Comparison of ENCODE assay signal across 9 mouse cellular contexts in the genomic region with DNA sequence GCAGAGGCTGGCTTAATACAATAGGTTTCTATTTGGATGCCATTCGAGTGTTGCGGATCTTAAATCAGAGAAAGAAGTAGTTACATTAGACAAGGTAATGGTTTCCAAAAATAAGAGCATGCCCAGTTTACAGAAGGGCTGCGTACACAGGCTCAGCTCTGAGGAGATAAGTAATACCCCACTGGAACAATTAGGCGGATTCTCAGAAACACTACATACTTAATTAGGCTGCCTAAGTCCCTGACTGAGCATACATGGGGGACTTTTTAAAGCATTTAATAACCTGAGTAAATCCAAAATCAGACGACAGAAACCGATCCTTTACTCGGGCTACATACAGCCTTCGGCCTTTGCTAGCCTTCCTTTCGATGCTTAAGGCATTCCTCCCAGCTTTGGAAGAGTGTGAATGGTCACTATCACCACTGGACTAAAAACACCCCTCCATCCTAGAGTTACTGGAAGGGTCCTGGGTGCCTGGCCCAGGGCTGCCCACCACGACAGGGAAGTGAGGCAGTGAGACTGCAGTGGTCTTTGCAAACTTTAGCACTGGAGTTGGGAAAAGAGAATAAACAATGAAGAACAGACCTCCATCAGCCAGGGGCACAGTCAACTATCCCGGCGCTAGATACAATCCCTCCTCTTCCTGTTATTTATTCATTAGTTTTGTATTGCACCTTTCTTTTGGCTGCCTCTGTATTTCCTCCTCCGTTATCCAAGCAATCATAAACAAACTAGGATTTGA. TPM values are rescaled to one million over a fixed set of nuclear protein-coding genes. Genes with fewer than 3 reads are reported as not detected.
DNase-seq lines count a peak whose midpoint lies in the region; ATAC-seq and TF ChIP-seq lines count a peak whose summit lies in the region.
"Had no signal": no experiment of that assay in that cellular context is flagged by ENCODE, and none has a peak within 500 bp of the region (broad histone marks: within the 10 kb centered on the region; RNA-seq: fewer than 3 reads in every experiment).

No protein-coding gene starts in this region.

- DNase-seq in liver, embryonic 11.5 days (ENCODE audit: low spot score): no peak
- no peak for DNase-seq in liver, postnatal 0 days
- DNase-seq in gastrocnemius, adult 2 months: no peak
- no peak for DNase-seq in gastrocnemius, postnatal 4 days (ENCODE audit: low spot score in 2 of 2)

- TF ChIP-seq CTCF in liver, postnatal 0 days (IDR thresholded peaks at IDR 0.05; ENCODE audit: low read depth): no peak
- no peak for TF ChIP-seq CTCF in gastrocnemius, adult 2 months (IDR thresholded peaks at IDR 0.05)

- no peak for ATAC-seq in liver, embryonic 11.5 days (replicated peaks; ENCODE audit: low FRiP score)
- ATAC-seq in liver, postnatal 0 days: no peak
- ATAC-seq in forebrain, embryonic 16.5 days: no peak
- ATAC-seq in limb, embryonic 13.5 days (ENCODE audit: low FRiP score, low read depth): no peak
- no peak for ATAC-seq in stomach, embryonic 14.5 days (ENCODE audit: insufficient number of reproducible peaks, insufficient read depth, low FRiP score, low read depth)

- intact Hi-C loops in gastrocnemius, adult 2 months (cut with DNase I): no loop called here

- no peaks in the 10 kb centered on the region for H3K36me3 ChIP-seq in liver, embryonic 11.5 days (ENCODE audit: control insufficient read depth, insufficient read depth, low read length)
- H3K36me3 ChIP-seq in liver, postnatal 0 days (replicated peaks; ENCODE audit: insufficient read depth, low read length): no peaks in the 10 kb centered on the region
- no peaks in the 10 kb centered on the region for H3K36me3 ChIP-seq in forebrain, embryonic 16.5 days (ENCODE audit: control insufficient read depth, insufficient read depth)
- no peaks in the 10 kb centered on the region for H3K36me3 ChIP-seq in limb, embryonic 13.5 days
- H3K36me3 ChIP-seq in stomach, embryonic 14.5 days (ENCODE audit: control insufficient read depth, insufficient read depth, low read length): no peaks in the 10 kb centered on the region

- no peak for TF ChIP-seq EP300 in liver, postnatal 0 days (IDR thresholded peaks at IDR 0.05; ENCODE audit: low read depth)

- H3K4me1 ChIP-seq in liver, embryonic 11.5 days (replicated peaks; ENCODE audit: control insufficient read depth, insufficient read depth, low read length): peaks cover 2% of the 10 kb centered on the region; the same call in 1 of the 2 replicates
- H3K4me1 ChIP-seq in liver, postnatal 0 days (ENCODE audit: insufficient read depth): 0 out of 2 replicates have a peak, but pooled peaks cover 3% of the 10 kb centered on the region
- peaks cover 32% of the 10 kb centered on the region for H3K4me1 ChIP-seq in forebrain, embryonic 16.5 days (replicated peaks; ENCODE audit: control insufficient read depth, insufficient read depth, low read length)
- H3K4me1 ChIP-seq in limb, embryonic 13.5 days: peaks cover 21% of the 10 kb centered on the region
- H3K4me1 ChIP-seq in stomach, embryonic 14.5 days (ENCODE audit: control insufficient read depth, insufficient read depth, low read length): peaks cover 8% of the 10 kb centered on the region; the same call in 1 of the 2 replicates

- peak overlapping the region; percentile 75 for H3K4me2 ChIP-seq in liver, embryonic 11.5 days
- H3K4me2 ChIP-seq in liver, postnatal 0 days (ENCODE audit: low read depth, low read length): no peak overlapping the region
- H3K4me2 ChIP-seq in forebrain, embryonic 16.5 days (ENCODE audit: low read length): peak overlapping the region; percentile 62
- peak overlapping the region; percentile 86 for H3K4me2 ChIP-seq in limb, embryonic 13.5 days (replicated peaks)
- H3K4me2 ChIP-seq in stomach, embryonic 14.5 days (replicated peaks; ENCODE audit: low read depth, low read length): peak overlapping the region; percentile 88

- H3K9ac ChIP-seq in liver, embryonic 11.5 days (ENCODE audit: low read depth, low read length): no peak overlapping the region
- H3K9ac ChIP-seq in liver, postnatal 0 days (replicated peaks): no peak overlapping the region
- H3K9ac ChIP-seq in forebrain, embryonic 16.5 days (replicated peaks; ENCODE audit: low read depth, low read length): peak overlapping the region; percentile 96
- H3K9ac ChIP-seq in limb, embryonic 13.5 days: peak overlapping the region; percentile 84
- peak overlapping the region; percentile 87 for H3K9ac ChIP-seq in stomach, embryonic 14.5 days (replicated peaks; ENCODE audit: low read depth, low read length)

- no peak overlapping the region for H3K27ac ChIP-seq in liver, embryonic 11.5 days (ENCODE audit: low read depth, low read length)
- no peak overlapping the region for H3K27ac ChIP-seq in liver, postnatal 0 days (ENCODE audit: low read depth)
- peak overlapping the region; percentile 1; the same call in 1 of the 2 replicates for H3K27ac ChIP-seq in forebrain, embryonic 16.5 days (ENCODE audit: low read length)
- no peak overlapping the region for H3K27ac ChIP-seq in limb, embryonic 13.5 days
- H3K27ac ChIP-seq in stomach, embryonic 14.5 days (ENCODE audit: low read length): peak overlapping the region; percentile 91; the same call in 1 of the 2 replicates
- no peak overlapping the region for H3K27ac ChIP-seq in gastrocnemius, adult 2 months

- H3K9me3 ChIP-seq in liver, embryonic 11.5 days (ENCODE audit: control insufficient read depth, low read length): no peaks in the 10 kb centered on the region
- no peaks in the 10 kb centered on the region for H3K9me3 ChIP-seq in liver, postnatal 0 days (ENCODE audit: low read length)
- H3K9me3 ChIP-seq in forebrain, embryonic 16.5 days (ENCODE audit: control insufficient read depth, low read length): no peaks in the 10 kb centered on the region
- no peaks in the 10 kb centered on the region for H3K9me3 ChIP-seq in limb, embryonic 13.5 days
- H3K9me3 ChIP-seq in stomach, embryonic 14.5 days (ENCODE audit: control insufficient read depth, low read depth, low read length): no peaks in the 10 kb centered on the region

- peaks cover 43% of the 10 kb centered on the region for H3K27me3 ChIP-seq in liver, embryonic 11.5 days (replicated peaks; ENCODE audit: control insufficient read depth, insufficient read depth, low read length)
- peaks cover 25% of the 10 kb centered on the region for H3K27me3 ChIP-seq in liver, postnatal 0 days (ENCODE audit: insufficient read depth, low read length)
- no peaks in the 10 kb centered on the region for H3K27me3 ChIP-seq in forebrain, embryonic 16.5 days (replicated peaks; ENCODE audit: control insufficient read depth, insufficient read depth, low read length)
- H3K27me3 ChIP-seq in limb, embryonic 13.5 days: peaks cover 37% of the 10 kb centered on the region
- no peaks in the 10 kb centered on the region for H3K27me3 ChIP-seq in stomach, embryonic 14.5 days (ENCODE audit: control insufficient read depth, insufficient read depth, low read length)

- 44% methylated on average over 13 of the region's 13 CpGs for WGBS in liver, embryonic 11.5 days
- 47% methylated on average over 13 of the region's 13 CpGs for WGBS in liver, postnatal 0 days (ENCODE audit: insufficient replicate concordance)
- 3% methylated on average over 13 of the region's 13 CpGs for WGBS in forebrain, embryonic 16.5 days
- 40% methylated on average over 13 of the region's 13 CpGs for WGBS in limb, embryonic 13.5 days
- WGBS in stomach, embryonic 14.5 days: 27% methylated on average over 13 of the region's 13 CpGs

- H3K4me3 ChIP-seq in liver, embryonic 11.5 days (ENCODE audit: low read depth, low read length): peak overlapping the region; percentile 62
- H3K4me3 ChIP-seq in liver, postnatal 0 days (ENCODE audit: low read depth, low read length): no peak overlapping the region
- H3K4me3 ChIP-seq in forebrain, embryonic 16.5 days (replicated peaks; ENCODE audit: low read length): peak overlapping the region; percentile 79
- peak overlapping the region; percentile 72 for H3K4me3 ChIP-seq in limb, embryonic 13.5 days
- H3K4me3 ChIP-seq in stomach, embryonic 14.5 days (ENCODE audit: low read depth, low read length): peak overlapping the region; percentile 84
- no peak overlapping the region for H3K4me3 ChIP-seq in gastrocnemius, adult 2 months

RNA-seq across cellular contexts. Expression of gene Tox3, which starts 1.8 kb away (rescaled TPM):
- polyA plus RNA-seq in liver, embryonic 11.5 days (2014; fragmentation: Nextera tagmentation; extraction: Ambion mirVana): 1.8 TPM in 2 replicates
- 0.06 and 0.09 TPM in 2 replicates for polyA plus RNA-seq in liver, postnatal 0 days (2015; fragmentation: Nextera tagmentation; extraction: Ambion mirVana)
- 16.7 and 21.2 TPM in 2 replicates for polyA plus RNA-seq in forebrain, embryonic 16.5 days (2015; fragmentation: Nextera tagmentation; extraction: Ambion mirVana)
- 7.4 and 8.2 TPM in 2 replicates for polyA plus RNA-seq in limb, embryonic 13.5 days (2015; fragmentation: Nextera tagmentation; extraction: Ambion mirVana)
- polyA plus RNA-seq in stomach, embryonic 14.5 days (2014; fragmentation: Nextera tagmentation; extraction: Ambion mirVana): 11.2 and 12.3 TPM in 2 replicates
- under 1 TPM; 0.06 to 0.13 TPM for total RNA-seq in gastrocnemius, adult 2 months (2021)
- total RNA-seq in gastrocnemius, postnatal 4 days (2021): 1 to 10 TPM; 1.8 TPM
- total RNA-seq: liver, adult 2 months; MEL had no signal

Comparison
In these comparisons a context has a peak if more than half of its experiments do, and no peak if none do; other contexts are left out.
1. H3K4me3 ChIP-seq: peak in liver, embryonic 11.5 days (single experiment), forebrain, embryonic 16.5 days (single experiment), limb, embryonic 13.5 days (single experiment) and stomach, embryonic 14.5 days (single experiment); none in liver, postnatal 0 days (single experiment) and gastrocnemius, adult 2 months (single experiment).
2. H3K27ac ChIP-seq: peak in forebrain, embryonic 16.5 days (single experiment) and stomach, embryonic 14.5 days (single experiment); none in liver, embryonic 11.5 days (single experiment), liver, postnatal 0 days (single experiment), limb, embryonic 13.5 days (single experiment) and gastrocnemius, adult 2 months (single experiment).
3. H3K9ac ChIP-seq: peak in forebrain, embryonic 16.5 days (single experiment), limb, embryonic 13.5 days (single experiment) and stomach, embryonic 14.5 days (single experiment); none in liver, embryonic 11.5 days (single experiment) and liver, postnatal 0 days (single experiment).